Mouse (Mus musculus) kidney, embryonic 16.5 days (tissue): ENCODE measurements around the gene Fmnl3. TPM values are rescaled to one million over a fixed set of nuclear protein-coding genes. Genes with fewer than 3 reads are reported as not detected.

Experiments
- ATAC-seq: fragments of 200-750 bp; cut with Nextera tagmentation; 2 replicates; pipeline ENCODE4 v1.8.0; 2017; ENCODE audit warnings: moderate TSS enrichment; ENCODE audit not compliant: low FRiP score, low TSS enrichment
- H3K27ac ChIP-seq: fragments of 300-500 bp; sonication (generic); 2 replicates; pipeline ENCODE4 v1.5.1; 2014; ENCODE audit warnings: low read length
- H3K27me3 ChIP-seq: fragments of 300-500 bp; sonication (generic); 2 replicates; pipeline ENCODE4 v1.6.1; 2014; ENCODE audit warnings: low read length, control low read depth, mixed read lengths; ENCODE audit not compliant: insufficient read depth
- H3K36me3 ChIP-seq: fragments of 300-500 bp; sonication (generic); 2 replicates; pipeline ENCODE4 v1.6.1; 2014; ENCODE audit warnings: low read length, control low read depth, mixed read lengths; ENCODE audit not compliant: insufficient read depth
- H3K4me1 ChIP-seq: fragments of 300-500 bp; sonication (generic); 2 replicates; pipeline ENCODE4 v1.6.1; 2014; ENCODE audit warnings: low read length, control low read depth, mixed read lengths; ENCODE audit not compliant: insufficient read depth
- H3K4me2 ChIP-seq: fragments of 300-500 bp; sonication (generic); replicated peaks from 2 replicates; pipeline ENCODE4 v1.6.1; 2014; ENCODE audit warnings: low read depth, low read length
- H3K4me3 ChIP-seq: fragments of 300-500 bp; sonication (generic); 2 replicates; pipeline ENCODE4 v1.5.1; 2014; ENCODE audit warnings: mild to moderate bottlenecking, low read length
- H3K9ac ChIP-seq: fragments of 300-500 bp; sonication (generic); replicated peaks from 2 replicates; pipeline ENCODE4 v1.6.1; 2014; ENCODE audit warnings: low read length
- H3K9me3 ChIP-seq: fragments of 300-500 bp; sonication (generic); 2 replicates; pipeline ENCODE4 v1.6.1; 2016; ENCODE audit warnings: low read length, control low read depth
- WGBS: fragments of 180-500 bp; shearing (Covaris S2); extraction: QIAGEN DNeasy Blood & Tissue Kit; methylation state at CpG from one replicate; pipeline ENCODE4 v1.1.7; 2014; 5-methylcytosine and 5-hydroxymethylcytosine counted together
- polyA plus RNA-seq: library from polyadenylated mRNA; unstranded; fragments of >200 nt; fragmentation: Nextera tagmentation; extraction: Ambion mirVana; gene quantifications from 2 replicates; pipeline ENCODE4 v1.2.1, GENCODE M21; 2015

Fmnl3 gene
- polyA plus RNA-seq, result 27.1 and 29.8 TPM in 2 replicates

DNA sequence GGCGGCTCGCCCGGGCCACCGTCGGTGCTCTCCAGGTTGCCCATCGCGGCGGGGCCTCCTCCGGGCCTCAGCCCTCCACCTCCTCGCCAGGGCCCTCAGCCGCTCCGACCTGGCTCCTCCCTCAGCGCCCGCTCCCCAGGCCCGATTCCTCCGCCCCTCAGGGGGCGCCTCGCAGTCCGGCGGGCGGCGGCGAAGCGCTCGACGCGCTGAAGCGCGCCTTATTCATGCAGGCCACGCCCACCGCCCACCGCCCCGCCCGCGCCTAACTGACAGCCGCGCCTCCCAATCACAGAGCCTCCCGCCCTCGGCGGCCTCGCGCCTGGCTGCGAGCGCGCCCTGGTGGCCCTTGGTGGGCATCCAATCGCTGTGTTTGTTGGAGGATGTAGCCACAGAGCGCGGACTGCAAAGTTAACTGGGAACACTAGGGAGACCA, at the start of gene Fmnl3:
Fmnl3 (minus strand) TSS at position 224 of the 433 bp plus-strand sequence.
- ATAC-seq, result peak; percentile 96
- Histone ChIP-seq H3K9ac (peak within 1 kb of the TSS; percentile 88), H3K4me2 (peak within 1 kb of the TSS; percentile 69), H3K4me1 (peaks cover 21% of the 10 kb centered on the region), H3K27ac (peak within 1 kb of the TSS; percentile 86), H3K27me3 (no peaks in the 10 kb centered on the region), H3K4me3 (peak within 1 kb of the TSS; percentile 84), H3K9me3 (no peaks in the 10 kb centered on the region), H3K36me3 (no peaks in the 10 kb centered on the region)
- WGBS, result under 1% methylated on average over 26 of the region's 48 CpGs

GRCm38 (mm10) chr15:99417692-99418271, 47.5 kb upstream of the Fmnl3 start:
- Histone ChIP-seq H3K36me3 (peaks cover 8% of the 10 kb centered on the region; the same call in 1 of the 2 replicates), H3K9me3 (no peaks in the 10 kb centered on the region), H3K9ac (no peak overlapping the region), H3K4me3 (no peak overlapping the region), H3K27me3 (no peaks in the 10 kb centered on the region), H3K4me2 (no peak overlapping the region), H3K4me1 (peaks cover 39% of the 10 kb centered on the region), H3K27ac (0 out of 2 replicates have a peak overlapping the region, but pooled peaks have one; percentile 1)
- ATAC-seq, result no peak
- WGBS, result 35% methylated on average over 17 of the region's 17 CpGs

GRCm38 (mm10) chr15:99416957-99417356, 46.7 kb upstream of the Fmnl3 start:
- Histone ChIP-seq H3K27ac (no peak overlapping the region), H3K27me3 (no peaks in the 10 kb centered on the region), H3K9me3 (no peaks in the 10 kb centered on the region), H3K36me3 (0 out of 2 replicates have a peak, but pooled peaks cover 1% of the 10 kb centered on the region), H3K4me3 (no peak overlapping the region), H3K4me2 (0 out of 2 replicates have a peak overlapping the region, but pooled peaks have one; percentile 11), H3K9ac (no peak overlapping the region), H3K4me1 (peaks cover 32% of the 10 kb centered on the region)
- no peak for ATAC-seq
- 32% methylated on average over 4 of the region's 4 CpGs for WGBS

GRCm38 (mm10) chr15:99416348-99416882, 46.1 kb upstream of the Fmnl3 start:
- Histone ChIP-seq H3K4me2 (0 out of 2 replicates have a peak overlapping the region, but pooled peaks have one; percentile 11), H3K4me1 (peaks cover 26% of the 10 kb centered on the region), H3K9me3 (no peaks in the 10 kb centered on the region), H3K36me3 (no peaks in the 10 kb centered on the region), H3K27me3 (no peaks in the 10 kb centered on the region), H3K4me3 (no peak overlapping the region), H3K9ac (no peak overlapping the region), H3K27ac (no peak overlapping the region)
- ATAC-seq, result no peak
- WGBS, result 20% methylated on average over 13 of the region's 13 CpGs

GRCm38 (mm10) chr15:99415793-99416192, 45.5 kb upstream of the Fmnl3 start:
- ATAC-seq, result no peak
- Histone ChIP-seq H3K9ac (no peak overlapping the region), H3K4me1 (peaks cover 20% of the 10 kb centered on the region), H3K36me3 (no peaks in the 10 kb centered on the region), H3K27me3 (no peaks in the 10 kb centered on the region), H3K9me3 (no peaks in the 10 kb centered on the region), H3K4me3 (no peak overlapping the region), H3K27ac (no peak overlapping the region), H3K4me2 (no peak overlapping the region)
- WGBS, result 25% methylated on average over 2 of the region's 2 CpGs

DNA sequence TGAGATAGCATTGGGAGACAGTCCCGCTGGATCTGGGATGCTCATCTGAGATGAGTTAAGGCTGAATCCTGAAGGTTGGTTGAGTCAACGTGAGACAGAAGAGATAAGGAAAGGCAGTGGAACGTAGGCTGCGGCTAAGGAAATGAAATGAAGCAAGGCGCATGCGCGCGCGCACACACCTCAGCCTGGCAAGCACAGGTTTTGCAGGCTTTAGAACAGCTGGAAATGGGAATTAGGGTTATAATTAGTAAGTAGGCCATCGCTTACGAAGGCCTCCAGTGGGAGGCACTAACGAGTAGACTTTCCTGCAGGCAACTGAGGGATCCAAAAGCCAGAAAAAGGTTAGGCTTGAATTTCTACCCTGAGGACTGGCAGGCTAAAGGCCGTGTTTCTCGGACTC, 41.5 kb upstream of the Fmnl3 start:
- Histone ChIP-seq H3K4me2 (no peak overlapping the region), H3K36me3 (peaks cover 31% of the 10 kb centered on the region), H3K27me3 (no peaks in the 10 kb centered on the region), H3K27ac (no peak overlapping the region), H3K9me3 (no peaks in the 10 kb centered on the region), H3K4me1 (peaks cover 6% of the 10 kb centered on the region), H3K4me3 (no peak overlapping the region), H3K9ac (no peak overlapping the region)
- WGBS, result 48% methylated on average over 14 of the region's 14 CpGs
- no peak for ATAC-seq

DNA sequence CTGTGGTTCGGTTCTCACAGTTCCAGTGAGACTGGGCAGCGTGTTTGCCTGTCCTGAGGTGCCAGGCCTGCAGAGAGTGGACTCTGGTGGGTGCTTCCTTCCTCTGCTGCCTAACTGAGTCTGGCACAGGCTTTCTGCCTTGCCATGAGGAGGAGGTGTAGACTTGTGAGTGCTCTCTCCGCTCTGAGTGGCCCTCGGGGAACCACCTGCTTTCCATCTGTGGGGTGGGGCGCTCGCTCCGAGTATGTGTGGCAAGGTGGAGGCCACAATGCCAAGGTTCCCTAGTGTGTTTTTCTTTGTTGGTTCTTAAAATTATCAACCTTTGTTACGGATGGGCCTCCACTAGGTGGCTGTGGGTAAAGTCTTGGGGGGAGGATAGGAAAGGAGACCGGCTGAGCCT, 38.6 kb upstream of the Fmnl3 start:
- Histone ChIP-seq H3K27me3 (no peaks in the 10 kb centered on the region), H3K9me3 (no peaks in the 10 kb centered on the region), H3K27ac (no peak overlapping the region), H3K4me1 (no peaks in the 10 kb centered on the region), H3K9ac (no peak overlapping the region), H3K4me3 (no peak overlapping the region), H3K36me3 (peaks cover 60% of the 10 kb centered on the region), H3K4me2 (no peak overlapping the region)
- no peak for ATAC-seq
- WGBS, result 92% methylated on average over 9 of the region's 9 CpGs

DNA sequence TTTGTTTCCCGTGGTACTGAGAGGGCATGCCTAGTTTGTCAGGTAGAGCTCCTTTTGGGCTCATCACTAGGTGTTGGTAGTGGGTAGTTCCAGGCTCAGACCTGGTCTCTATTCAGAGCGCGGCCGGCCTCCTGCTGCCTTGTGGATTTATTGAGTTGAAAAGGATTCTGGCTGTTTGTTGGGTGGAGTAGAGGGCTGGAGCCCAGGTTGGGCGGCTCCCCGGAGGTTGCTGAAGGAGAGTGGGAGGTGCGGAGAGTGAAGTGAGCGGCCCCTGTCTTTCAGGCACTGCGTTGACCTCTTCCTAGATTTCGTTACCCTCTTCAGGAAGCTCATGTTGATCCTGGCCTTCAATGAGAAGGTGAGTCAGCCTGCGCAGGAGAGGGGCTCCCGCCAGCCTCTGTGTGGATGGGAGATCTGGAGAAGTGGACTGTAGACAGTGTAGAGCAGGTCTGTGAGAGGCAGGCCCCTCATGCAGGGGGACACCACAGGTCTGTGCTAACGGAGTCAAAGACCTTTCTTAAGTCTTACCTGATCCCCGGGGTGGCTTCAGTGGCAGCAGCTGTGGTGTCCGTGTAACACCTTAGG, 36.8 kb upstream of the Fmnl3 start:
- no peak for ATAC-seq
- H3K9me3 ChIP-seq, result no peaks in the 10 kb centered on the region
- no peaks in the 10 kb centered on the region; the same call in 1 of the 2 replicates for H3K4me1 ChIP-seq
- H3K36me3 ChIP-seq, result peaks cover 63% of the 10 kb centered on the region
- no peaks in the 10 kb centered on the region for H3K27me3 ChIP-seq
- H3K4me2 ChIP-seq, result no peak overlapping the region
- no peak overlapping the region for H3K27ac ChIP-seq
- no peak overlapping the region for H3K4me3 ChIP-seq
- no peak overlapping the region for H3K9ac ChIP-seq
- WGBS, result 82% methylated on average over 15 of the region's 15 CpGs

DNA sequence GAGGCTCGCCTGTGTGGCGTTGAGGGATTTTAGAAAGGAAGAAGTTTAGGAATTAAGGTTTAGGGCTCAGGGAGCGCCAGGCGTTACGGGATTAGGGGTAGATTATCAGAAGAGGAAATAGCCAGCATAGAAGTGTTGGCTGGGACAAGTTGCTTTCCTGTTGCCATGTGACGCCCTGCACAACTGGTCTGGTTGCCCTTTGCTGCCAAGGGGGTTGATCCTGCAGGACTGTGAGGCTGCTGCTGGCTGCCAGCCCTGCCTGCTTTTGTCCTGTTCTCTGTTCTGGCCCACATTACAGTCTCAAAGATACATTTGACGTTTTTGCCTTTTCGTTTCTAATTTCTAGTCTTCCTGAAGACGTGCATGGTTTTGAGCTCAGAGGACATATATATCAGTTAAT, 34.9 kb upstream of the Fmnl3 start:
- peaks cover 14% of the 10 kb centered on the region for H3K4me1 ChIP-seq
- H3K27ac ChIP-seq, result no peak overlapping the region
- no peak for ATAC-seq
- H3K9ac ChIP-seq, result no peak overlapping the region
- H3K4me3 ChIP-seq, result no peak overlapping the region
- WGBS, result 94% methylated on average over 9 of the region's 9 CpGs
- peaks cover 58% of the 10 kb centered on the region for H3K36me3 ChIP-seq
- no peaks in the 10 kb centered on the region for H3K9me3 ChIP-seq
- H3K4me2 ChIP-seq, result no peak overlapping the region
- no peaks in the 10 kb centered on the region for H3K27me3 ChIP-seq
